Mouse (Mus musculus) naive thymus-derived CD4-positive, alpha-beta T cell, adult 2 months (primary cell): ENCODE results near the gene Sgk1.

Experiments used
- DNase-seq: peaks from one replicate; pipeline ENCODE4 v3.0.0-alpha.2; 2011; ENCODE audit warnings: low read depth

Gene Sgk1

DNA sequence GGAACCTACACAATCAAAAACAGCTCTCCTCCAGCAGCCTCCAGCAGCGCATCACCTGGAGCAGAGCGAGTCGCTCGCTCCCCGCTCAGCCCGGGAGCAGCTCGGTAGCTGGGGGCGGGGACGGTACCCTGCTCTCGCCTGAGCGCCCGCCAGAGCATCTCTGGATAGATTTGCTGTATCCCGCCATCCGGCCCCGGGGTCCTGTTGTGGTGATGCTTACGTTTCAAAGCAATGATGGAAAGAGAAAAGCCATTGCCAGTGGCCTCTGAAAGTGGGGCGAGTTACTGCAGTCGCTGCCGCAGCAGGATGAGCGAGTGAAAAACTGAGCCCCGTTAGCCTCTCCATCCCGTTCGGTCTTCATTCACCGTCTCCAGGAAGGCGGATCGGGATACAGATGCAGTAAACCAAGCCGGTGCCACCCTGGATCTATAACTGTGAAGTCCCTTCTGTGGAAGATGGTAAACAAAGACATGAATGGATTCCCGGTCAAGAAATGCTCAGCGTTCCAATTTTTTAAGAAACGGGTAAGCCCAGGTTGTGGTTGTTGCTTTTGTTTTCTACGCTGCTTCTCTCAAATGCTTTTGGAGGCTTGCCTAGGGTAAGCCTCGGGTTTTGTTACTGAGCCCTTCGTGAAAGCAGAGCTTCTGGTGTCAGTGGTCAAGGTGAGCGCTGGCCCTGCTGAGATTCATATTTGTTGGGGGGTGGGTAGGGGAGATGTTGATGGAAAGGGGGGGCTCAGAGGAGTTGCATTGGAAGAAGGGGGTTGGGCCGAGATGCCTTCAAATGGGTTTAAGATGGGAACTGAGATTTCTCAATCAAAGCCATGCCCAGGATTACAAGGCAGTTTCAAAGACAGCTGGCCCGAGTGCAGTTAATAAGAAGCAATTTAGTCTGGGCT, at the start of gene Sgk1:
TSS of gene Sgk1 (plus strand) at position 1 of the 898 bp plus-strand sequence.
- peak; percentile 55 for DNase-seq

DNA sequence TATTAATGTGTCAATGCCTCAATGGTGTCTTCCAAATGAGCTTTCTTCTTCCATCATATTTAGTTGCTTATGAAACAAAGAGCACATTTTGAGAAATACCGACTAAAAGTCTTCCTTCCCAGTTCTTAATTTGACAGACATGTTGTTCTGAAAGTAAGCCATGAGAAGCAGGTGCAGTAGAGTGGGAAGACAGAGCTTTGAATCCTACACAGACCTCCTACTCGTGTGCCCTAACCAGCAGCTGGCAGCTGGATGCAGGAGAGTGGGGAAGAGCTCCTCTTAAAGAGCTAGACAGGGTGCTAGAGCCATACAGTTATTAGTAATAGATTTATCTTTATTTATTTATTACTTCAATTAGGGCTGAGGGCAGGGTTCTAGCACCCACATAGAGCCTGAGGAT, 49.7 kb upstream of the Sgk1 start:
- no peak for DNase-seq

DNA sequence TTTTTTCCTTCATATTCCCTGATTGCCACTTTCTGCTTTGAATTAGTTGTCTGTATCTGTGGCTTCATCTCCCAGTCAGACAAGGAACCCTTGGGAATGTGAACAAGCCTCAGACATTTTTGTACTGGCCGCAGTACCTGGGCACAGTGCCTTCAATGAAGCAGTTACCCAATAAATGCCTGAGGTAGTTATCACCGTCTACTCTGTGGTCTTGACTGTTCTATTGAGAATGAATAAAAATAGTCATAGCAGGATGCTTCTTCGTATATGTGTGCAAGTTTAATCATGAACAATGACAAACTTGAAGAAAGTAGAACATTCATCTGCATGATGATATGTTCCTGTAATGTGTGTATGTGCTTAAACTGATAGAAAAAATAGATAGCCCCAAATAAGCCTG, 48.2 kb upstream of the Sgk1 start:
- no peak for DNase-seq

DNA sequence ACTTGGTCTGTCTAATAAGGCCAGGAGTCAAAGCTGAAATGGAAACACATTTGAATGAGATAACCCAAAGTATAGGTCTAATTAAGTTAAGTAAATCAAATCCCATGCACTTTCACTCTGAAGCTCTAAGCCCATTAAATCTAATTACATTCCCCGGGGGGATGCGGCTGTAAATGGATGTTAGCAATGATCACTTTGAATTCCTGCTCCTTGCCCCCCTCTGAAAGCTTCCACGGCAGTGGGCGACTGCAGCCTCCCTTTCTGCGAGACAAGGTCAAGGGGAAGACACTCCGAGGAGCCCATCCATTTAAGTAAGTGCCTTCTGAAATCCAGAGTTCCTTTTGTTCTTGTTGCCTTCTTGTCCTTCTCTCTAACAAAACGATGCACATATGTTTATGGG, 46.9 kb upstream of the Sgk1 start:
- DNase-seq = no peak

DNA sequence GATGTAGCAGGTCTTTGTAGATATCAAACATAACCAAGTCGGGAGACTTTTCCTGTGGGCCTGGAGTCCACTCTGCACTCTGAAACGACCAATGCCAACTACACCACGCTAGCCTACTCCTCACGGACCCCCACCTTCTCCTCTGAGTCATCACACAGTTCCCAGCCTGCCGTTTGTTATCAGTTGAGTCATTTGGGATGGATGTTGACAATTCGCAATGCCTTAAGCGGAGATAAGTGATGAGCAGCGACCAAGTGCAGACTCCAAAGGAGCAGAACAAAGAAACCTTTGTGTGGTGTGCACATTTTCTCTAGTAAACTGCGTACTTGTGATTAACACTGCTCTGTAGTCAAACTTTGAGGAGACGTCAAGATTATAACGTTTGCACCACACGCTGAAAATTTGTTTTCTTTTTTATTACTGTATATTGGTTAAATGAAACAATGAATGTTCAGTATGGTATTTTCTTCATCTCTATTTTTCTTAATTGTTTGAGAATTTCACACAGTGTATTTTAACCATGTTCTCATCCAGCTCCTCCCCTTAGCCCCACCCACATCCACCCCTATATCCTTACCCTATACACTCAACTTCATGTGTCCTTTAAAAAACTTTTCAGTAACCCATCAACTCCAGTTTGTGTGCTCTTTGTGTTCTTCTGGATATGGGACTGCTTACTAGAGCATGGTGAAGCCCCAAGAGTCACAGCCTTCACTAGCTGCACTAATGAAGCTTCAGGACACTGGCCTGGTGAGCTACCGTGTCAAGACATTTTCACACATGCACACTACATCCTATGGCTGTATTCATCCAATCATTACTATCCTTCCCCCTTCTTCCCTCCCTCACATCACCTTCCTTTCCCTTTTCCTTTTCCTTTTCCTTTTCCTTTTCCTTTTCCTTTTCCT, 42.5 kb upstream of the Sgk1 start:
- DNase-seq = no peak

DNA sequence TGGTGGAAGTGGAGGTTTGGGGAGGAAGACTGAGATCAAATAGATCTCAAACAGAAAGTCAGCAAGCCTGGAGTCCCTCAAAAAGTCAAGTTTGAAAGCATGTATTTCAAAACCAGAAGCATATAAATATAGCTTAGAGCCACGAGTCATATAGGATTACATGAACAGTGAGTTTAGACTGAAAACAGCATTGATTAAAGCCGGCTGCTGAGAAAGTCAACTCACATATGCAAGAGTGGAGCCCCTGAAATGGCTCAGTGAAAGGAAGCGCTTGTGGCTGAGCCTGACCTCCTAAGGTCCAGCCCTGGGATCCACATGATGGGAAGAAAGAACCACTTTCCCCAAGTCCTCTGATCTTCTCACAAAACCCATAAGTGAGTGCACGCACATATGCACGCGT, 38.7 kb upstream of the Sgk1 start:
- no peak for DNase-seq

DNA sequence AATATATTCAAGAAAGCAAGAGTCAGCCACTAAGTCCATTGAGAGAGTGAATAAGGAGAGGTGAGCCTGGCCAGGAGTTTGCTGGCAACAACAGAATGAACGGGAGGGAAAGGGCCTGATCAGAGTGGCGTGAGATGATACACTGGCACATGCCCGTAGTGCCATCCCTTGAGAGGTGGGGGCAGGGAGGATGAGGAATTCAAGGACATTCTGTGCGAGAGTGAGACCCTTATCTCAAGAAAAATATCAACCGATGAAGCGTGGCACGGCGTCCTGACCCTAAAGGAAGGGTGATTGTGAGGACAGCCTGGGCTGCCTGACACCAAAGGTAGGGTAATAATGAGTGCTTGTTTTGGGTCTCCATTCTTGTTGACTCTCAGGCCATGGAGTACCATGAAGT, 38.1 kb upstream of the Sgk1 start:
- no peak for DNase-seq

DNA sequence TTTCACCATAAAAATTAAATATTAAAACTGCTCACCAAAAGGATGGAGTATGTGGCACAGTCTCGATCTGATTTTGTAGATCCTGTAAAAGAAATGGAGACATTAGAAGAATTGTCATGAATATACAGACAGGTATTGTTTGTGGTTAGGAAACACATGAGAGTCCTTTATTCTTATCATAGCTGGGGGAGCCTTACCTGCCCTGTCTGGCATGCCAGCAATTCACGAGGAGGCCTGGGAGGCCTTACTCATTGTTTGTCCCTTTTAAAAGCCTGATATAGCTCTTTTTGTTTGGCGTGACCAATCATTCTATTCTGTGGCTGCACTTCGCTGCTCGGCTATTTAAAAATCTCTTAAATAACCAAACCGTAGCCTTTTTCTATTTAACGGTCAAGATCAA, 37.6 kb upstream of the Sgk1 start:
- no peak for DNase-seq

DNA sequence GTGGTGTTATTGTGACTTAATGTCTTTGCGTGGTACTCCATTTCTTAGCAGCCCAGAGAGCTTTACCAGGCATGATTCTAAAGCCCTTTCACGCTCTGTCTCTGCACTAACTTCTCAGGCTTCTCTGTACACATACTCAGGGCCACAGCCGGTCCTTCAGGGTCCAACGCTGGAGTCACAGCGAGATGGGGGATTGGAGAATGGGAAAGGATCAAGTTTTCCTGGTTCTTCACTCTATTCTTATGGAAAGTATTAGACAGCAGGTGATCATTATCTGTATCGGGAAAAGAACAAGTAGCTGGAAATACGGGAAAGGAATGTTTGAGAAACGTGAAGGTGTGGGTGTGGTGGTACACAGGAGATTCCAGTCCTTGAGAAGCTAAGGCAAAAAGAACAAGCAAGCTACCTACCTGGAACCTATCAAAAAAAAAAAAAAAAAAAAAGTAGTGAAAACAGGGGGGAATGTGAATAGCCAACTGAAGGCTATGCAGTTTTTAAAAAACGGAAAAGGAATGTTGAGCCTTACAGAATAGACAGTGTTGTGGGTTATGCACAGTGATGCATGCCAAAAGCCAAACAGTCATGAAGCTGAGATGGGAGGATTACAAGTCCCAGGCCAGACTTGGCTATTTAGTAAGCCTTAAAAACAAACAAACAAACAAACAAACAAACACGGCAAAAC, 36.2 kb upstream of the Sgk1 start:
- DNase-seq = no peak

DNA sequence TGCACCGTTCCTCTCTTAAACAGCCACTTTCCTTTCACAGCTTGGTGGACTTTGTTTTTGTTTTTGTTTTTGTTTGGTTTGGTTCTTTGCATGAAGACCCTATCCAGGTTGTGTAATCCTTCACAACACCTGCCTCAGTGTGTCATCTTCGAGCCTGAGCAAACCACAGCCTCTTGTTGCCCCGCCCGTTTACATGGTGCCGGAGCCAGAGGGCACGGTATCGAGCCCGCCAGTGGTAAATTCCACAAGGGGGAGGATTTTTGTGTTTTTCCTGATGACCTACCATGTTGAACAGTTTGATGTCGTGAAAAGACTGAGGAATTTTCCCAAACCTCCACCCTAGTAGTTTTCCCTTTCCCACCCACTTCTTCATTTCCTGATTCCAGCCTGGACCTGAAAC, 35.6 kb upstream of the Sgk1 start:
- DNase-seq = no peak

DNA sequence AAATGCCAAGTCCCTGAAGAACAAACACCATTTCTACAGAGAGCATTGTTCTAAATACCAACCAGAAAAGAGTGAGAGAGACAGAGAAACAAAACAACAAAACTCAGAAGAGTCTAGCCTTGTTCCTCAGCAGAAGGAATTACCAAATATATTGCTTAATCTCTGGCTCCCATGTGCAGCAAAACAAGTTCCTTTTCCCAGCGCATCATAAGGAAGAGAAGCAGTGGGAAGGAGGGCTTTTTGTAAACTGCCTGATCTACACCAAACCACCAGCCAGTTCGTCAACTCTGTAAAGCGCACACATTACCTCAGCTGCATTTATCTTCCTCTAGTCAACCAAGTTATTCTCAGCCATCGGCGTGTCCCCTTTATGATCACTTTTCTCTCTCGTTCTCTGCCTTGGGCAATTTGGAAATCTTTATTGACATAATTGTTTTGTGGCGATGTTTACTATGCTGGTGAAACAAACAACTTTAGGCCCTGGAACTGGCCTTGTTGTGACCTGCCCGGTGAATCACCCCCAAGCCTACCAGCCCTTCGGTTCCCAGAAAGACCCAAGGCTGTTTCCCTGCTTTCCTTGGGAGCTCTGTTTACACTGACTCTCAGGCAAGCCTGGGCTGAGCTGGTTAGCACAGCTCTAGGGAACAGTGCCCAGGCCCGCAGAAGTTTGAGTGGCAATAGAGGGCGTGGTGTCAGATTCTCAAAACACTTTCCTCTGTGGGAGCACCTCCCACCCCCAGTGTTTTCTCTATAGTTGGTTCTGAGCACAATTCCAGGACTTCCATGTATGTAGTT, 34.8 kb upstream of the Sgk1 start:
- DNase-seq = no peak

DNA sequence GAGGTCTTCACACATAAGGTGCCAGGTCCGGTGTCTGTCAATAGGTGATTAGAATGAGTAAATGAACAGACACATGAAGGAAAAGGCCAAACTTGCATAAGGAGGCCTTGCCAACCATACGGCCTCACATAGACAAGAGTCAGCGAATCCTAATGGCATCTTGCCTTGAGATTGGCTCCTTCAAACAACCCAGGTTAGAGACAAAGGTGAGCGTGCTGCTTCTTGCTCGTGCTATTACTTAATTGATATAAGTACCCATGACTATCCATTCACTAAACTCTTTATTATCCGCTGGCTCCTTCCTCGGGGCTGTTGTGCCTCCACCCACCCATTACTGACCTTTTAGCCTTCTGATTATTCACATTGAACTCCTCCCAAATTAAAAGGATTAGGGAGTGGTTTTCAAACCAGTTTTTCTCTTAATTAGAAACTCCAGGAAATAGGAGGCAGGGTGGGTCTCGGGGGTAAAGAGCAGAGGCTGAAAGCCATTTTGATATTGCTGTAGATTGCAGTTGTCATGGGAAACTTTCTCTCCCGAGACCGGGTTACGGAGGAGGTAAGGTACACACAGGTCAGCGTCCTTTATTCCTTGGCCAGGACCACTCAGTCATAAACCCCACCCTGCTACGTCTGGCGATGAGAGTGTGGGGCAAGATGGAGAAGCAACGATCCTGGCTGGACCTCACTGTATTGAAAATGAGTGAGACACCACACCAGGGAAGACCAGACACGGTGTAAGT, 33.9 kb upstream of the Sgk1 start:
- DNase-seq = no peak

DNA sequence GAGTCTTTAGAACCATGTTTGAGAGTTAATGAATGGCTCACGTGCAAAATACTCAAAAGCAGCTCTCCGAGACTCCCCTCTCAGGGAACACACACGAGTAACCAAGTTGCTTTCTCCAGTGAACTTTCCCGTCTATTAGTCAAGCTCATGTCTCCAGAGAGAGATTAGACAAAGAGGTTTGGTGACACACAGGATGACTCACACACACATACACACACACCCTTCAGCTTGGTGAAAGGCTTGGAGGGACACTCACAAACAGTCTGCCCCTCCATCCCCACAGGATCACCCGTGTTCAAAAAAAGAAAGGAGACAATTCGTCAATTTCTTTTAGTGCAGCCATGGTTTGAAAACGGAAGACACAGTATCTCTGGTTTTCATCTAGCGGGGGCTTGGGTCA, 32.7 kb upstream of the Sgk1 start:
- no peak for DNase-seq

DNA sequence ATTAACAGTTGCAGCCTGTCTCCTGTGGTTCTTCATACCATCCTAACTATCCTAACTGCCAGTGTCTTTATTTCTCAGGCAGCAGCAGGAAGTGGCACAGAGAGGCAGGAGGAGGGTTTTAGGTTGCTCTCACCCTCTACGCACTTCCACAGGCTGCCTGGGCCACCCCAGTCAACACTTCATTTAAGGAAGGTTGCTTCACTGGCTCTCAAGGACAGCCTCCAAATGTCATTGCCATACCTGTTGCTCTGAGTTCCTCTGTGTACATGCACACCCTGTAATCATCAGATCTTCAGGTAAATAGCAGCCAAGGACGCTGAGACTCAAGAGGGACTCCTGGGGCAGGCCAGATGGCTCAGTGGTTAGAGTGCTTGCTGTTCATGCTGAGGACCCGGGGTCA, 31.7 kb upstream of the Sgk1 start:
- no peak for DNase-seq

DNA sequence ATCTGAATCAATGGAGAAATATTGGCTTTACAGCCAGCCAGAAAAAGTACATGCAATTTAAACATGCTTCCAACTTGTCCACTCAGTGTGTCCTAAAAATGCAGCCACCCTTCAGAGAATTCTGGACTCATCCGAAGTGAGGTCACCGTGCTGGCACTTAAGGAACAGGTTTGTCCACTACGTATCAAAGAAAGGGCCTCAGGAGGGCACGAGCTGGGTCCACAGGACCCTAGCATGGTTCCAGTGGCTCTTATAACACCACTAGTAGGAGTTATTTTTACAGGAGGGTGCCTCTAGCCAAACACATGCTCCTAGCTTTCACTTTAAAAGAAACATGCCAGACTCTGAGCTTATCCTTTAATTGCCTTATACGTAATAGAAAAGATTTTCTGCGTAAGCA, 28.9 kb upstream of the Sgk1 start:
- DNase-seq = no peak

DNA sequence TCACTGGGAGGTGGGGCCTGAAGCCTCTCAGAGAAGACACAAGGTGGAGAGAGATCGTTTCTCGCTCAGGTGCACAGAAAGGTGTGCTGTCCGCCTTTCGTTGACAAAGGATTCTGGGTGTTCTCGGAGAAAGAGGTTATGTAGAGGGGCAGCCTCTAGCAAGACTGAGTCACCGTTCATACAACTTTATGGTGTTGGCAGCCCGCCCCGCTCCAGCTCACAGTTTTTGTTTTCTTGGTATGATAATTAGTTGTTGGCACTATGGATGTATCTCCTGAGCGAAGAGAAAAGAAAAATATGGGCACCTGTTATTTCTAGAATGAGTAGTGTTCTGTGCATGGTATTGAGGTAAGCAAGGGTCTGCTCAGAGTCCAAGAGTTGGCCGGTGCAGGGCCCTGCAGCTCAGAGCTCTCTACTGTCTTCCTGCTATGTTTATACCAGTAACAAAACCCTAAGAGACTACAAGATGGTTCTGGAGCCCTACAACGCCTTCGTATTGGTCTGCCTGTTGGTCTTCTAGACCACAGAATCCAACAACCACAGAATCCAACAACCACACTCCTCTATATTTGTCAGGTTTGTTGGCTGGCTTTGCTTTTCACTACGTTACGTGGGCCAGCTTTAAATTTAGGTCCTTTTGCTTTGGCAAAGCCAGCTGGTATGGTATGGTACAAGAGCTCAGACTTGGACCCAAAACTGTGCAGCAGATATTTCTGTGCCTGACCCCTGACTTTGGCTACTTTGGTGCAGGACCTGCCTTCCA, 28.2 kb upstream of the Sgk1 start:
- DNase-seq = no peak

DNA sequence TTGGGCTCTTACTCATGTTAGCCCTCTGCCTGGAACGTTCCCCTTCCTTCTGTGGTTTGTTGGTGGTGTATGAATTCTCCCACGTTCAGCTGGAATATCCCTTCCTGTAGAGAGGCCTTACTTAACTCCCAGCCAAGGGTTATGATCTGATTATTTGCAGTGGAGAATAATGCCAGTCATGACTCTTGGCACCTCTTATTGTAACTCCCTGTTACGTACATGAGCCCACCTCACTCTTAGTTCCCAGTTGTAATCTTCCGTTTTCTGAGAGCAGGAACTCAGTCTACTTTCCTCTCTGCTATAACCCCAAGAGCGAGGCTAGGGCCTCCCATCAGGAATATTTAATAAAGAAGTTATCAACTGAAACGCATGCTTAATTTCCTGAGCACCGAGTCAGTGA, 26.6 kb upstream of the Sgk1 start:
- DNase-seq = no peak

DNA sequence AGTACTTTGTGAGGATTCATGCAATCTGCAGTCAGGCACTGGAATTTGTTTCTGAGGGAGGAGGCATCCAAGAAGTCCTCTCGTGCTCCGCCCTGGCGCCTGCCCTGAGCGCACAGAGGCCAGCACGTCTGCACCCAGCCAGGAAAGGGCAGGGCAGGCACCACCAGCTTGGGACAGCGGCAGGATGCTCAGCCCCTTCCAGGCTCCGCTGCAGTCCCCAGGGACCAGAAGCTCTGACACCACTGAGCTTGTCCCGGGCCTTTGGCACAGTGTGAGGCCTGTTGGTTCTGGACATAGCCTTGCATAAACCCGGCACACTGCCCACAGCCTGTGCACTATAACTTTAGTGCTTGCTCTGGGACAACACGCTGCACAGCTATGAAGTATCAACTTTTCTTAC, 24.3 kb upstream of the Sgk1 start:
- DNase-seq = no peak

DNA sequence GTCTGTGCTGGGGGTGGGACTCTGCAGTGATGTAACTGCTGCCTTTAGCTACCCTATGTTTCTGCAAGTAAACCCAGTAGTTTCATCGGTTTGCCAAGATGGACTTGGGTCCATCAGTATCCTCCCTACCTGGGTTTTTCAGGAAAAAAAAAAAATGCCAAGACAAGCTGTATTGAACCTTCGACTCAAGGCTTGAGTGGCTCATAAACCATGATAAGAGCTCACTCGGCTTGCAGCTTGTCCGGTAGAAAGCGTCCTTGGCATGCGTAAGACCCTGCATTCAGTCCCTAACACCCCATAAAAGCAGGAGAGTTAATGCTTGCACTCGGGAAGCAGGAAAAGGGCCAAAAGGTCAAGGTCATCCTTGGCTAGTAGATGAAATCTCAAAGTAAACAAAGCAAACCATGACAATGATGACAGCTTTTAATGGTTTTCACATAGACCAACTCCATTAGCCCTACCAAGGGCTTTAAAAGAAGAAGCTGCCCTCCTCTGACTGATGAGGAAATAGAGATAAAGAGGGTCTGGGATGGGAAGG, 23.5 kb upstream of the Sgk1 start:
- DNase-seq = no peak

DNA sequence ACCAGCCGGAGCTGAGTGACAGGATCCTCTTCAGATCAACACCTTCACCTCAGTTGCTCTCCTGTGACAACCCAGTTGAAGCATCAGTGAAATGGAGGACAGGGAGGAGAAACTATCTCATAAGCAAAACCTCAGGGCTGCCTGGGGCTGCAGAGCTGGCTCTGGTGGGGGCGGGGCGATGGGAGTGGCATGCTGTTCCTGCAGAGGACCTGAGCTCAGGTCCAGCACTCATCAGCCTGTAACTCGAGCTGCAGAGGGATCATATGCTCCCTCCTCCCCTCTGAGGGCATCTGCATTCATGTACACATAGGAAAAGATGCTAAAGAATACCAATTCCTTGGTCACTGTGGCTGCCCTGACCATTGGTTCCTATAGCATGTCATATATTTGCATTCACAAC, 15.5 kb upstream of the Sgk1 start:
- no peak for DNase-seq
